Mouse (Mus musculus) neural tube, embryonic 13.5 days (tissue): ENCODE results near the gene Elp1. TPM values are rescaled to one million over a fixed set of nuclear protein-coding genes. Genes with fewer than 3 reads are reported as not detected.

ENCODE experiments used
- ATAC-seq: fragments of 200-750 bp; cut with Nextera tagmentation; 2 replicates; pipeline ENCODE4 v1.8.0; 2017; ENCODE audit warnings: low read depth, mild to moderate bottlenecking, moderate TSS enrichment, moderate library complexity
- H3K27ac ChIP-seq: fragments of 300-500 bp; sonication (generic); replicated peaks from 2 replicates; pipeline ENCODE4 v1.5.1; 2015; ENCODE audit warnings: moderate library complexity, mild to moderate bottlenecking, inconsistent platforms
- H3K27me3 ChIP-seq: fragments of 300-500 bp; sonication (generic); 2 replicates; pipeline ENCODE4 v1.6.1; 2015; ENCODE audit warnings: mild to moderate bottlenecking, inconsistent platforms
- H3K36me3 ChIP-seq: fragments of 300-500 bp; sonication (generic); 2 replicates; pipeline ENCODE4 v1.6.1; 2015; ENCODE audit warnings: mild to moderate bottlenecking, inconsistent platforms
- H3K4me1 ChIP-seq: fragments of 300-500 bp; sonication (generic); replicated peaks from 2 replicates; pipeline ENCODE4 v1.6.1; 2015; ENCODE audit warnings: inconsistent platforms
- H3K4me2 ChIP-seq: fragments of 300-500 bp; sonication (generic); 2 replicates; pipeline ENCODE4 v1.6.1; 2015; ENCODE audit warnings: inconsistent platforms, mild to moderate bottlenecking, moderate library complexity
- H3K4me3 ChIP-seq: fragments of 300-500 bp; sonication (generic); 2 replicates; pipeline ENCODE4 v1.5.1; 2015; ENCODE audit warnings: mild to moderate bottlenecking, inconsistent platforms
- H3K9ac ChIP-seq: fragments of 300-500 bp; sonication (generic); 2 replicates; pipeline ENCODE4 v1.6.1; 2015; ENCODE audit warnings: moderate library complexity, mild to moderate bottlenecking, inconsistent platforms
- H3K9me3 ChIP-seq: fragments of 300-500 bp; sonication (generic); 2 replicates; pipeline ENCODE4 v1.6.1; 2016; ENCODE audit warnings: inconsistent platforms
- WGBS: fragments of 180-500 bp; shearing (Covaris S2); methylation state at CpG from one replicate; pipeline ENCODE4 v1.1.7; 2015; 5-methylcytosine and 5-hydroxymethylcytosine counted together
- polyA plus RNA-seq: library from polyadenylated mRNA; unstranded; fragments of >200 nt; fragmentation: Nextera tagmentation; extraction: Ambion mirVana; gene quantifications from 2 replicates; pipeline ENCODE4 v1.2.1, GENCODE M21; 2015

The Elp1 gene
- polyA plus RNA-seq, 1 experiment from 2014 or later, result 54.1 TPM

GRCm38 (mm10) chr4:56722346-56722745 lies 79.8 kb downstream of the Elp1 start:
- no peak overlapping the region for H3K4me2 ChIP-seq
- no peaks in the 10 kb centered on the region for H3K27me3 ChIP-seq
- peaks cover 15% of the 10 kb centered on the region; the same call in 1 of the 2 replicates for H3K4me1 ChIP-seq
- no peak overlapping the region for H3K9ac ChIP-seq
- H3K9me3 ChIP-seq, result peaks cover 2% of the 10 kb centered on the region; the same call in 1 of the 2 replicates
- WGBS, result 57% methylated on average over 6 of the region's 6 CpGs
- no peak overlapping the region for H3K4me3 ChIP-seq
- H3K36me3 ChIP-seq, result no peaks in the 10 kb centered on the region
- no peak for ATAC-seq
- H3K27ac ChIP-seq, result no peak overlapping the region

DNA sequence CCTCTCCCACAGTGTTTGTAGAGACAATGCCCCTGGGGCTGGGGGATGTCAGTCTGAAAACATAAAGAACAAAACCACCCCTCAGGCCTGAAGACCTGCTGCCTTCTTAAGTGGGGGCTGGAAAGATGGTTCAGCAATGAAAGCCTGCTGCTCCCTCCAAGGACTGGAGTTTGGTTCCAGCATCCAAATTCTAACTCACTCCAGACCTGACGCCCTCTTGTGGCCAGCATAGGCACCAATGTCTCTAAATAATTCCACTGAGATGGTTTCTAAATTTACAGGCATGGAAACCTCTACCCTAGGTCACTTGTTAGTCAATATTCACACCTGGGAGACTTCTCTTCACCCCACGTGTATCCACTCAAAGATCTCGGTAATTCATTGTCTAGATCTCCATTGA lies 80.7 kb downstream of the Elp1 start:
- Histone ChIP-seq H3K27ac (no peak overlapping the region), H3K4me2 (no peak overlapping the region), H3K4me1 (peaks cover 15% of the 10 kb centered on the region; the same call in 1 of the 2 replicates), H3K9ac (no peak overlapping the region), H3K36me3 (no peaks in the 10 kb centered on the region), H3K27me3 (no peaks in the 10 kb centered on the region), H3K9me3 (no peaks in the 10 kb centered on the region), H3K4me3 (no peak overlapping the region)
- ATAC-seq, result no peak
- WGBS, result 31% methylated on average over 3 of the region's 3 CpGs

DNA sequence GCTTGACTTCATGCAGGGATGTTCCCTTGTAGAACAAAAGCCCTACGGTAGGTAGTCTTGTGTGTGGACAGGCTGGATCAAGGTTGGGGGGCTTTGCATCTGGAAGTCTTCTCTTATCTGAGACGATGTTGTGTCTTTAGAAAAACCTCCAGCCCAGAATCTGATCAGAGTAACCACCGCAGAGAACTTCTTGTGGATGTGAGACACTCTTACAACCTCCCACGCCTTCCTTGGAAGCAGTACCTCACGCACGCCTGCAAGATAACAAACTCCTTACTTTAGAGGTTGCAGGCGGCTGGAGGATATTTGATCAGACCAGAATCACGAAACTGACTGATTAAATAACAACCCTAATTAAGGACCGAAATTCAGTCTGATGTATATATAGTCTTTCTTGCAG lies 81.7 kb downstream of the Elp1 start:
- H3K4me3 ChIP-seq, result no peak overlapping the region
- ATAC-seq, result no peak

GRCm38 (mm10) chr4:56719456-56719855 lies 82.7 kb downstream of the Elp1 start:
- no peak overlapping the region for H3K4me2 ChIP-seq
- no peaks in the 10 kb centered on the region for H3K9me3 ChIP-seq
- H3K9ac ChIP-seq, result no peak overlapping the region
- H3K4me1 ChIP-seq, result peaks cover 15% of the 10 kb centered on the region; the same call in 1 of the 2 replicates
- H3K36me3 ChIP-seq, result no peaks in the 10 kb centered on the region
- H3K27ac ChIP-seq, result no peak overlapping the region
- no peak overlapping the region for H3K4me3 ChIP-seq
- H3K27me3 ChIP-seq, result no peaks in the 10 kb centered on the region
- WGBS, result 62% methylated on average over 9 of the region's 9 CpGs
- ATAC-seq, result no peak

More for the DNA sequence above, 81.7 kb downstream of the Elp1 start:
- no peaks in the 10 kb centered on the region for H3K27me3 ChIP-seq
- H3K9me3 ChIP-seq, result no peaks in the 10 kb centered on the region
- H3K4me2 ChIP-seq, result no peak overlapping the region
- no peaks in the 10 kb centered on the region for H3K36me3 ChIP-seq
- no peak overlapping the region for H3K27ac ChIP-seq
- no peak overlapping the region for H3K9ac ChIP-seq
- 90% methylated on average over 9 of the region's 9 CpGs for WGBS
- peaks cover 15% of the 10 kb centered on the region; the same call in 1 of the 2 replicates for H3K4me1 ChIP-seq

DNA sequence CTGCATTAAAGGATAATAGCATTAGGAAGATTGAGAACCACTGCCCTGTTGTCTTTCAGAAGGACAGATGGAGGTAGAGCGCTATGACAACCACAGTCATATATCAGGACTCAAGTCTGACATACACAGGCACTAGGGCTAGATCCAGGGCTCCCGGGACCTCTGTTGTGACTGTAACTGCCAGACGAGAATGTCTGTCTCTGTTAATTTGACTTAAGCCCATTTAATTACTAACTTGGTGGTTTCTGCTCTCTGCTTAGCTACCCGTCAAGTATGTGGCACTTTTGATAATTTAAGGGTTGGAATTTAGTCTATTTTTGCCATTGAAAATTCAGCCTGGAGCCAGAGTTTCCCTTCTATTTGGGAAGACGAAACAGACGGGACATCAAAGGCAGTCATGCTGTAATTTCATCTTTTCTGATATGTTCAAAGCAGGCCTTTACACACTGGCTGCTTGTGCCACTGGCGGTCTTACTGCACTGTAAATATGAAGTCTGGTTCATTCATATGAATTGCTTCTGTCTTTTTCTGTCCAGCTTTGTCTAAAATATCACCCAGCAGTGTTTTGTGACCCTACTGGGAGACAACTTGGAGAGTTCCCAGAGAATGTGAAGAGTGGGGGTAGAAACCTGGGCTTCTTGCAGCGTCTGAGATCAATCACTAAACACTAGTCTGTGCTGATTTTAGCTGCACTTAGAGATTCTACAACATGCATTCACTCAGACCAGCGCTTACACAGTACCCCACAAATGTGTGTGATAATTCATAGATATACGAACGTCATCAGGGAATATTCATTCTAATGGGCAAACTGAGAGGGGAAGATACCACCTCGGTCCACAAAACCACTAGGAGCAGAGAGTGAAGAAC lies 83.3 kb downstream of the Elp1 start:
- H3K9me3 ChIP-seq, result no peaks in the 10 kb centered on the region
- no peak for ATAC-seq
- H3K9ac ChIP-seq, result no peak overlapping the region
- no peak overlapping the region for H3K27ac ChIP-seq
- no peaks in the 10 kb centered on the region for H3K36me3 ChIP-seq
- H3K4me1 ChIP-seq, result peaks cover 15% of the 10 kb centered on the region; the same call in 1 of the 2 replicates
- 64% methylated on average over 12 of the region's 12 CpGs for WGBS
- H3K27me3 ChIP-seq, result no peaks in the 10 kb centered on the region
- no peak overlapping the region for H3K4me3 ChIP-seq
- H3K4me2 ChIP-seq, result no peak overlapping the region

GRCm38 (mm10) chr4:56717932-56718331 lies 84.2 kb downstream of the Elp1 start:
- Histone ChIP-seq H3K9ac (no peak overlapping the region), H3K36me3 (no peaks in the 10 kb centered on the region), H3K9me3 (no peaks in the 10 kb centered on the region), H3K27me3 (no peaks in the 10 kb centered on the region), H3K4me1 (peaks cover 15% of the 10 kb centered on the region; the same call in 1 of the 2 replicates), H3K27ac (no peak overlapping the region), H3K4me3 (no peak overlapping the region), H3K4me2 (no peak overlapping the region)
- WGBS, result 88% methylated on average over 3 of the region's 3 CpGs
- ATAC-seq, result no peak

GRCm38 (mm10) chr4:56716801-56717200 lies 85.3 kb downstream of the Elp1 start:
- peaks cover 15% of the 10 kb centered on the region; the same call in 1 of the 2 replicates for H3K4me1 ChIP-seq
- no peaks in the 10 kb centered on the region for H3K36me3 ChIP-seq
- H3K27me3 ChIP-seq, result no peaks in the 10 kb centered on the region
- no peak overlapping the region for H3K27ac ChIP-seq
- H3K4me2 ChIP-seq, result no peak overlapping the region
- no peak overlapping the region for H3K4me3 ChIP-seq
- no peaks in the 10 kb centered on the region for H3K9me3 ChIP-seq
- WGBS, result 61% methylated on average over 5 of the region's 5 CpGs
- no peak for ATAC-seq
- no peak overlapping the region for H3K9ac ChIP-seq

GRCm38 (mm10) chr4:56713155-56713554 lies 89.0 kb downstream of the Elp1 start:
- no peak overlapping the region for H3K4me3 ChIP-seq
- no peak overlapping the region for H3K27ac ChIP-seq
- no peaks in the 10 kb centered on the region for H3K27me3 ChIP-seq
- ATAC-seq, result no peak
- H3K4me2 ChIP-seq, result no peak overlapping the region
- no peak overlapping the region for H3K9ac ChIP-seq
- H3K4me1 ChIP-seq, result 0 out of 2 replicates have a peak, but pooled peaks cover 3% of the 10 kb centered on the region
- H3K9me3 ChIP-seq, result no peaks in the 10 kb centered on the region
- H3K36me3 ChIP-seq, result no peaks in the 10 kb centered on the region
- 88% methylated on average over 3 of the region's 3 CpGs for WGBS

- Histone ChIP-seq H3K9me3 (no peaks in the 10 kb centered on the region), H3K4me2 (peak overlapping the region; percentile 13; the same call in 1 of the 2 replicates), H3K4me1 (peaks cover 4% of the 10 kb centered on the region; the same call in 1 of the 2 replicates), H3K27ac (no peak overlapping the region), H3K36me3 (no peaks in the 10 kb centered on the region), H3K9ac (no peak overlapping the region), H3K27me3 (no peaks in the 10 kb centered on the region), H3K4me3 (no peak overlapping the region)
- 6% methylated on average over 10 of the region's 10 CpGs for WGBS
- no peak for ATAC-seq
These were observed 99.9 kb downstream of the Elp1 start for GRCm38 (mm10) chr4:56702234-56702633.

Other genes starting within 250 kb of the Elp1 start
- not detected in 2 replicates for gene Gm26657, start 62.3 kb downstream of the Elp1 start, polyA plus RNA-seq
- gene Actl7b, start 60.9 kb downstream of the Elp1 start, polyA plus RNA-seq, result not detected in 2 replicates
- not detected in 2 replicates for gene Actl7a, start 58.9 kb downstream of the Elp1 start, polyA plus RNA-seq
- 14.7 and 18.8 TPM in 2 replicates for gene Fam206a, start within 50 bp of the Elp1 start, polyA plus RNA-seq
- gene Ctnnal1, start 62.9 kb upstream of the Elp1 start, polyA plus RNA-seq, result 25.1 and 25.5 TPM in 2 replicates
- 6.4 and 7.3 TPM in 2 replicates for gene Tmem245, start 145.1 kb upstream of the Elp1 start, polyA plus RNA-seq
- 13.8 and 15.1 TPM in 2 replicates for gene Frrs1l, start 188.1 kb upstream of the Elp1 start, polyA plus RNA-seq